Mouse (Mus musculus) testis, adult 2 months (tissue): ENCODE data around the gene AL607142.1. TPM values are rescaled to one million over a fixed set of nuclear protein-coding genes. Genes with fewer than 3 reads are reported as not detected.

Source experiments
- H3K27ac ChIP-seq: fragments of 200-500 bp; 2 replicates; pipeline ENCODE4 v1.5.1; 2012; ENCODE audit warnings: low read depth, low read length; ENCODE audit not compliant: control insufficient read depth, insufficient read depth
- H3K27me3 ChIP-seq: fragments of 200-500 bp; 2 replicates; pipeline ENCODE4 v1.6.1; 2012; ENCODE audit warnings: mild to moderate bottlenecking, low read length, moderate library complexity; ENCODE audit not compliant: control insufficient read depth, insufficient read depth
- H3K36me3 ChIP-seq: fragments of 200-500 bp; 2 replicates; pipeline ENCODE4 v1.6.1; 2012; ENCODE audit warnings: mild to moderate bottlenecking, low read length; ENCODE audit not compliant: control insufficient read depth, insufficient read depth
- H3K4me1 ChIP-seq: fragments of 200-500 bp; 2 replicates; pipeline ENCODE4 v1.6.1; 2012; ENCODE audit warnings: low read length; ENCODE audit not compliant: control insufficient read depth, insufficient read depth
- H3K4me3 ChIP-seq: fragments of 200-500 bp; 2 replicates; pipeline ENCODE4 v1.5.1; 2012; ENCODE audit warnings: low read depth, mild to moderate bottlenecking, low read length, moderate library complexity, mixed read lengths; ENCODE audit not compliant: control insufficient read depth
- CTCF ChIP-seq: fragments of 200-500 bp; IDR thresholded peaks from 2 replicates; pipeline ENCODE4 v1.5.1; 2012; ENCODE audit warnings: low read depth, mild to moderate bottlenecking, inconsistent platforms, low read length, moderate library complexity; ENCODE audit not compliant: control insufficient read depth, insufficient read depth, insufficient replicate concordance
- POLR2A ChIP-seq: fragments of 200-500 bp; IDR thresholded peaks from 2 replicates; pipeline ENCODE4 v1.6.1; 2012; ENCODE audit warnings: low read depth, mild to moderate bottlenecking, inconsistent platforms, low read length, moderate library complexity; ENCODE audit not compliant: control insufficient read depth
- polyA plus RNA-seq: library from polyadenylated mRNA; depleted of rRNA; stranded (reverse); fragments of >200 nt; gene quantifications from 2 replicates; pipeline ENCODE4 v1.2.3, GENCODE M21; 2012; rRNA removed

The AL607142.1 gene
- polyA plus RNA-seq, 1 experiment = not detected

GRCm38 (mm10) chr4:120128033-120128432, 63.2 kb downstream of the AL607142.1 start:
- Histone ChIP-seq H3K27ac (no peak overlapping the region), H3K27me3 (no peaks in the 10 kb centered on the region), H3K36me3 (no peaks in the 10 kb centered on the region), H3K4me3 (no peak overlapping the region), H3K4me1 (no peaks in the 10 kb centered on the region; the same call in 1 of the 2 replicates)
- TF ChIP-seq POLR2A (no peak), CTCF (no peak)

GRCm38 (mm10) chr4:120129233-120129885, 64.6 kb downstream of the AL607142.1 start:
- Histone ChIP-seq H3K27ac (no peak overlapping the region), H3K27me3 (no peaks in the 10 kb centered on the region), H3K4me1 (no peaks in the 10 kb centered on the region; the same call in 1 of the 2 replicates), H3K36me3 (no peaks in the 10 kb centered on the region), H3K4me3 (no peak overlapping the region)
- TF ChIP-seq POLR2A = no peak
- peak; percentile 93; the same call in 1 of the 2 replicates for TF ChIP-seq CTCF

GRCm38 (mm10) chr4:120130926-120131325, 66.1 kb downstream of the AL607142.1 start:
- Histone ChIP-seq H3K4me3 (no peak overlapping the region), H3K27me3 (no peaks in the 10 kb centered on the region), H3K4me1 (no peaks in the 10 kb centered on the region; the same call in 1 of the 2 replicates), H3K36me3 (no peaks in the 10 kb centered on the region), H3K27ac (no peak overlapping the region)
- TF ChIP-seq POLR2A (no peak), CTCF (no peak)

GRCm38 (mm10) chr4:120131441-120132220, 66.8 kb downstream of the AL607142.1 start:
- no peak overlapping the region for H3K27ac ChIP-seq
- no peaks in the 10 kb centered on the region for H3K27me3 ChIP-seq
- no peaks in the 10 kb centered on the region; the same call in 1 of the 2 replicates for H3K4me1 ChIP-seq
- no peaks in the 10 kb centered on the region for H3K36me3 ChIP-seq
- TF ChIP-seq CTCF = no peak
- TF ChIP-seq POLR2A = no peak
- no peak overlapping the region for H3K4me3 ChIP-seq

GRCm38 (mm10) chr4:120134223-120134622, 69.4 kb downstream of the AL607142.1 start:
- no peaks in the 10 kb centered on the region for H3K27me3 ChIP-seq
- H3K4me1 ChIP-seq = no peaks in the 10 kb centered on the region; the same call in 1 of the 2 replicates
- no peak overlapping the region for H3K4me3 ChIP-seq
- H3K27ac ChIP-seq = no peak overlapping the region
- TF ChIP-seq POLR2A (no peak), CTCF (no peak)
- H3K36me3 ChIP-seq = no peaks in the 10 kb centered on the region

- H3K4me1 ChIP-seq = no peaks in the 10 kb centered on the region
- H3K36me3 ChIP-seq = no peaks in the 10 kb centered on the region
- H3K27me3 ChIP-seq = no peaks in the 10 kb centered on the region
- TF ChIP-seq POLR2A (no peak), CTCF (no peak)
- H3K27ac ChIP-seq = no peak overlapping the region
- H3K4me3 ChIP-seq = no peak overlapping the region
Observed at GRCm38 (mm10) chr4:120141810-120142209, 77.0 kb downstream of the AL607142.1 start.

- H3K4me3 ChIP-seq = no peak overlapping the region
- TF ChIP-seq POLR2A = no peak
- TF ChIP-seq CTCF = no peak
- H3K36me3 ChIP-seq = no peaks in the 10 kb centered on the region
- H3K4me1 ChIP-seq = no peaks in the 10 kb centered on the region
- H3K27me3 ChIP-seq = no peaks in the 10 kb centered on the region
- no peak overlapping the region for H3K27ac ChIP-seq
Observed at GRCm38 (mm10) chr4:120142905-120143304, 78.1 kb downstream of the AL607142.1 start.

Other genes with a start within 250 kb of the AL607142.1 start
- not detected in 2 replicates for gene Edn2, start 96.2 kb downstream of the AL607142.1 start, polyA plus RNA-seq
- 3.0 and 3.1 TPM in 2 replicates for gene Foxo6, start 222.4 kb downstream of the AL607142.1 start, polyA plus RNA-seq